8 mouse cellular contexts compared by ENCODE assay signal in the genomic region with DNA sequence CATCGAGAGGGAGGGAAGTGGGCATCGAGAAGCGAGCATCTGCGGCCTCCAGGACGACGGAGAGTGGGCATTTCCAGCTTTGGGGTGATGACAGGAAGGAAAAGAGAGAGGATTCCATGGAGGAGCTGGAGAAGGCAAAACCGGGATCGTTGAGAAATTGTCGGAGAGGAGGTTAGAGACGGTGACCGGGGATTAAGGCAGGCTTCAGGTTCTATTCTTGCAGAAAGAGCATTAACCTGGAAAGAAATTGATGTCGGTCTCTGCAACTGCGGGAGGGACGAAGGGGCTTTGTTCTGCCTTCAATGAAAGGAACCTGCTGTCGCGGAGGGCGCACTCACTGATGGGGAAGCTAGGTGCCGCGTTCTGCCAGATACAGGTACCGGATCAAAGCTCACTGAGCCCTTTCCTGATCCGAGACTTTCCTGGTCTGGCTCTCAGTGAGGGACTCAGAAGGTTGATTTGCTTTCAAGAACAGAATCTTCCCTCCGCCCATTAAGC. TPM values are rescaled to one million over a fixed set of nuclear protein-coding genes. Genes with fewer than 3 reads are reported as not detected.
DNase-seq lines count a peak whose midpoint lies in the region; ATAC-seq and TF ChIP-seq lines count a peak whose summit lies in the region.

No protein-coding gene starts in this region.

- no peaks in the 10 kb centered on the region for H3K4me1 ChIP-seq in kidney, adult 2 months (ENCODE audit: control insufficient read depth, insufficient read depth, low read length)
- peaks cover 9% of the 10 kb centered on the region for H3K4me1 ChIP-seq in G1E (ENCODE audit: insufficient read depth, low read depth, low read length)
- H3K4me1 ChIP-seq in embryonic fibroblast, embryonic 13.5 days (ENCODE audit: control insufficient read depth, insufficient read depth, low read length), result peaks cover 8% of the 10 kb centered on the region
- no peaks in the 10 kb centered on the region for H3K4me1 ChIP-seq in liver, embryonic 14.5 days (replicated peaks; ENCODE audit: control insufficient read depth in 2 of 2, insufficient read depth in 2 of 2, low read length in 1 of 2)
- no peaks in the 10 kb centered on the region for H3K4me1 ChIP-seq in stomach, postnatal 0 days (replicated peaks; ENCODE audit: control insufficient read depth, insufficient read depth)

- H3K36me3 ChIP-seq in kidney, adult 2 months (ENCODE audit: control insufficient read depth, insufficient read depth, low read length), result no peaks in the 10 kb centered on the region
- H3K36me3 ChIP-seq in G1E (replicated peaks), result no peaks in the 10 kb centered on the region
- no peaks in the 10 kb centered on the region for H3K36me3 ChIP-seq in liver, embryonic 14.5 days (replicated peaks; ENCODE audit: control insufficient read depth, insufficient read depth, low read depth)
- H3K36me3 ChIP-seq in stomach, postnatal 0 days (ENCODE audit: control insufficient read depth, insufficient read depth, low read length), result no peaks in the 10 kb centered on the region

- no peak overlapping the region for H3K27ac ChIP-seq in kidney, adult 2 months (ENCODE audit: insufficient read depth, low read depth, low read length)
- no peak overlapping the region for H3K27ac ChIP-seq in embryonic fibroblast, embryonic 13.5 days (ENCODE audit: insufficient read depth, low read length)
- no peak overlapping the region for H3K27ac ChIP-seq in liver, embryonic 14.5 days
- no peak overlapping the region for H3K27ac ChIP-seq in stomach, postnatal 0 days (replicated peaks)

- no peak for ATAC-seq in G1E (ENCODE audit: extremely low read depth, insufficient number of reproducible peaks, low FRiP score, poor library complexity, severe bottlenecking)
- no peak for ATAC-seq in liver, embryonic 14.5 days (ENCODE audit: insufficient read depth)
- no peak for ATAC-seq in stomach, postnatal 0 days (ENCODE audit: low FRiP score, low TSS enrichment)

- TF ChIP-seq POLR2A in kidney, adult 2 months (IDR thresholded peaks at IDR 0.05; ENCODE audit: low read depth, low read length), result no peak
- TF ChIP-seq POLR2A in embryonic fibroblast, embryonic 13.5 days (IDR thresholded peaks at IDR 0.05; ENCODE audit: low read depth, low read length), result no peak

- peak overlapping the region; percentile 56 for H3K4me2 ChIP-seq in liver, embryonic 14.5 days (ENCODE audit: low read depth)
- H3K4me2 ChIP-seq in stomach, postnatal 0 days (replicated peaks; ENCODE audit: low read depth), result peak overlapping the region; percentile 69

- no peaks in the 10 kb centered on the region for H3K9me3 ChIP-seq in G1E (replicated peaks)
- no peaks in the 10 kb centered on the region for H3K9me3 ChIP-seq in liver, embryonic 14.5 days (ENCODE audit: control insufficient read depth, low read length)
- no peaks in the 10 kb centered on the region for H3K9me3 ChIP-seq in stomach, postnatal 0 days (ENCODE audit: control insufficient read depth, low read length)

- TF ChIP-seq EP300 in liver, embryonic 14.5 days (IDR thresholded peaks at IDR 0.05; ENCODE audit: low read depth), result no peak
- no peak for TF ChIP-seq EP300 in stomach, postnatal 0 days (optimal IDR thresholded peaks at IDR 0.05)

- no peak overlapping the region for H3K9ac ChIP-seq in liver, embryonic 14.5 days (replicated peaks)
- H3K9ac ChIP-seq in stomach, postnatal 0 days (ENCODE audit: low read length), result no peak overlapping the region

- no peaks in the 10 kb centered on the region; the same call in 1 of the 2 replicates for H3K27me3 ChIP-seq in kidney, adult 2 months (replicated peaks; ENCODE audit: control insufficient read depth, insufficient read depth, low read length)
- peaks cover 43% of the 10 kb centered on the region for H3K27me3 ChIP-seq in G1E (ENCODE audit: insufficient read depth, low read length)
- peaks cover 36% of the 10 kb centered on the region for H3K27me3 ChIP-seq in liver, embryonic 14.5 days (ENCODE audit: control insufficient read depth, insufficient read depth, low read length)
- peaks cover 2% of the 10 kb centered on the region; the same call in 1 of the 2 replicates for H3K27me3 ChIP-seq in stomach, postnatal 0 days (ENCODE audit: control insufficient read depth, insufficient read depth, low read length)

- TF ChIP-seq CTCF in kidney, adult 2 months (conservative IDR thresholded peaks at IDR 0.05; ENCODE audit: insufficient read depth, insufficient read length, low read depth, low read length), result no peak
- TF ChIP-seq CTCF in G1E (IDR thresholded peaks at IDR 0.05; ENCODE audit: low read depth, low read length), result no peak
- no peak for TF ChIP-seq CTCF in embryonic fibroblast, embryonic 13.5 days (IDR thresholded peaks at IDR 0.05; ENCODE audit: borderline replicate concordance, insufficient read depth, low read length)
- no peak for TF ChIP-seq CTCF in liver, embryonic 14.5 days (IDR thresholded peaks at IDR 0.05; ENCODE audit: low read depth)
- no peak for TF ChIP-seq CTCF in stomach, postnatal 0 days (IDR thresholded peaks at IDR 0.05; ENCODE audit: low read depth)

- no peak for DNase-seq in kidney, adult 2 months
- no peak for DNase-seq in kidney, postnatal 25 days
- no peak for DNase-seq in G1E (ENCODE audit: low spot score)
- no peak for DNase-seq in liver, embryonic 14.5 days (ENCODE audit: low read depth in 3 of 3, low spot score in 3 of 3)
- no peak for DNase-seq in stomach, postnatal 0 days (ENCODE audit: low spot score)
- DNase-seq in frontal cortex, adult 2 months (ENCODE audit: extremely low spot score in 1 of 2, low spot score in 1 of 2), result no peak
- DNase-seq in testis, postnatal 14 days (ENCODE audit: low spot score), result no peak

- H3K4me3 ChIP-seq in kidney, adult 2 months (ENCODE audit: insufficient read depth, low read depth, low read length), result peak overlapping the region; percentile 47
- peak overlapping the region; percentile 58; the same call in 1 of the 2 replicates for H3K4me3 ChIP-seq in G1E (ENCODE audit: low read depth, low read length)
- H3K4me3 ChIP-seq in embryonic fibroblast, embryonic 13.5 days (ENCODE audit: insufficient read depth, low read length), result peak overlapping the region; percentile 17
- H3K4me3 ChIP-seq in liver, embryonic 14.5 days (ENCODE audit: insufficient read depth in 1 of 2, low read depth in 2 of 2, low read length in 2 of 2), result no peak overlapping the region
- peak overlapping the region; percentile 43 for H3K4me3 ChIP-seq in stomach, postnatal 0 days (ENCODE audit: low read depth, low read length)

- 6% methylated on average over 22 of the region's 22 CpGs for WGBS in kidney, adult 2 months
- 4% methylated on average over 22 of the region's 22 CpGs for WGBS in liver, embryonic 14.5 days (ENCODE audit: insufficient replicate concordance)
- WGBS in stomach, postnatal 0 days, result 2% methylated on average over 22 of the region's 22 CpGs

RNA-seq across cellular contexts. Expression of a gene that starts 0.7 kb away (rescaled TPM):
- 19.2 and 26.3 TPM in 2 replicates for polyA plus RNA-seq in kidney, adult 2 months (2012; rRNA removed)
- 0.75 TPM in 1 of 2 replicates, not detected in the other for total RNA-seq in G1E (2014; fragmentation: Nextera tagmentation)
- 0.52 TPM in 1 of 2 replicates, not detected in the other for total RNA-seq in G1E (2017)
- not detected in 2 replicates for polyA plus RNA-seq in G1E (2012)
- 0.35 TPM in 1 of 2 replicates, not detected in the other for polyA plus RNA-seq in embryonic fibroblast, embryonic 13.5 days (2011; ENCODE audit: insufficient read length, low read depth, missing spikeins)
- 0.04 TPM in 1 of 2 replicates, not detected in the other for polyA plus RNA-seq in liver, embryonic 14.5 days (2012; rRNA removed)
- 0.09 TPM in 1 of 2 replicates, not detected in the other for polyA plus RNA-seq in liver, embryonic 14.5 days (2014; fragmentation: Nextera tagmentation; extraction: Ambion mirVana)
- 2.0 and 2.2 TPM in 2 replicates for polyA plus RNA-seq in stomach, postnatal 0 days (2015; fragmentation: Nextera tagmentation; extraction: Ambion mirVana)
- 5.9 TPM in 2 replicates for polyA plus RNA-seq in frontal cortex, adult 2 months (2012; rRNA removed)

RNA-seq across cellular contexts. Expression of a gene that starts 41.2 kb away (rescaled TPM):
- 49.4 and 50.7 TPM in 2 replicates for polyA plus RNA-seq in kidney, adult 2 months (2012; rRNA removed)
- 25.8 and 26.0 TPM in 2 replicates for total RNA-seq in G1E (2014; fragmentation: Nextera tagmentation)
- total RNA-seq in G1E (2017), result 210 and 233 TPM in 2 replicates
- 80.7 and 82.8 TPM in 2 replicates for polyA plus RNA-seq in G1E (2012)
- 138 and 157 TPM in 2 replicates for polyA plus RNA-seq in embryonic fibroblast, embryonic 13.5 days (2011; ENCODE audit: insufficient read length, low read depth, missing spikeins)
- 9.5 and 16.0 TPM in 2 replicates for polyA plus RNA-seq in liver, embryonic 14.5 days (2012; rRNA removed)
- polyA plus RNA-seq in liver, embryonic 14.5 days (2014; fragmentation: Nextera tagmentation; extraction: Ambion mirVana), result 34.9 and 35.2 TPM in 2 replicates
- polyA plus RNA-seq in stomach, postnatal 0 days (2015; fragmentation: Nextera tagmentation; extraction: Ambion mirVana), result 110 and 111 TPM in 2 replicates
- polyA plus RNA-seq in frontal cortex, adult 2 months (2012; rRNA removed), result 165 and 175 TPM in 2 replicates

RNA-seq across cellular contexts. Expression of a gene that starts 41.8 kb away (rescaled TPM):
- 12.4 and 17.1 TPM in 2 replicates for polyA plus RNA-seq in kidney, adult 2 months (2012; rRNA removed)
- 60.1 and 64.8 TPM in 2 replicates for total RNA-seq in G1E (2014; fragmentation: Nextera tagmentation)
- 47.0 and 47.3 TPM in 2 replicates for total RNA-seq in G1E (2017)
- polyA plus RNA-seq in G1E (2012), result 14.7 and 17.0 TPM in 2 replicates
- polyA plus RNA-seq in embryonic fibroblast, embryonic 13.5 days (2011; ENCODE audit: insufficient read length, low read depth, missing spikeins), result 11.9 and 14.1 TPM in 2 replicates
- polyA plus RNA-seq in liver, embryonic 14.5 days (2012; rRNA removed), result 3.1 and 5.8 TPM in 2 replicates
- 5.2 and 5.5 TPM in 2 replicates for polyA plus RNA-seq in liver, embryonic 14.5 days (2014; fragmentation: Nextera tagmentation; extraction: Ambion mirVana)
- polyA plus RNA-seq in stomach, postnatal 0 days (2015; fragmentation: Nextera tagmentation; extraction: Ambion mirVana), result 18.8 and 20.3 TPM in 2 replicates
- polyA plus RNA-seq in frontal cortex, adult 2 months (2012; rRNA removed), result 10.9 and 12.1 TPM in 2 replicates

Comparison
In these comparisons a context has a peak if more than half of its experiments do, and no peak if none do; other contexts are left out.
1. H3K4me3 ChIP-seq: peak in kidney, adult 2 months (single experiment), G1E (single experiment), embryonic fibroblast, embryonic 13.5 days (single experiment) and stomach, postnatal 0 days (single experiment); none in liver, embryonic 14.5 days (0 of 2).